Mouse (Mus musculus) embryonic facial prominence, embryonic 13.5 days (tissue): Measurements from ENCODE around the gene Pstpip1. TPM values are rescaled to one million over a fixed set of nuclear protein-coding genes. Genes with fewer than 3 reads are reported as not detected.

Source experiments
- ATAC-seq: fragments of 200-750 bp; cut with Nextera tagmentation; 2 replicates; pipeline ENCODE4 v1.8.0; 2017; ENCODE audit warnings: low read depth; ENCODE audit not compliant: insufficient number of reproducible peaks, insufficient read depth, low FRiP score, low TSS enrichment
- H3K27ac ChIP-seq: fragments of 300-500 bp; sonication (generic); 2 replicates; pipeline ENCODE4 v1.5.1; 2015; ENCODE audit warnings: moderate library complexity, mild to moderate bottlenecking, inconsistent platforms
- H3K27me3 ChIP-seq: fragments of 300-500 bp; sonication (generic); 2 replicates; pipeline ENCODE4 v1.6.1; 2015; ENCODE audit warnings: mild to moderate bottlenecking, inconsistent platforms
- H3K36me3 ChIP-seq: fragments of 300-500 bp; sonication (generic); 2 replicates; pipeline ENCODE4 v1.6.1; 2015; ENCODE audit warnings: mild to moderate bottlenecking, inconsistent platforms
- H3K4me1 ChIP-seq: fragments of 300-500 bp; sonication (generic); 2 replicates; pipeline ENCODE4 v1.6.1; 2015; ENCODE audit warnings: inconsistent platforms
- H3K4me2 ChIP-seq: fragments of 300-500 bp; sonication (generic); 2 replicates; pipeline ENCODE4 v1.6.1; 2015; ENCODE audit warnings: moderate library complexity, mild to moderate bottlenecking, inconsistent platforms
- H3K4me3 ChIP-seq: fragments of 300-500 bp; sonication (generic); 2 replicates; pipeline ENCODE4 v1.5.1; 2015; ENCODE audit warnings: mild to moderate bottlenecking, inconsistent platforms
- H3K9ac ChIP-seq: fragments of 300-500 bp; sonication (generic); 2 replicates; pipeline ENCODE4 v1.6.1; 2015; ENCODE audit warnings: mild to moderate bottlenecking, inconsistent platforms
- H3K9me3 ChIP-seq: fragments of 300-500 bp; sonication (generic); 2 replicates; pipeline ENCODE4 v1.6.1; 2016; ENCODE audit warnings: inconsistent platforms
- WGBS: fragments of 180-500 bp; shearing (Covaris S2); methylation state at CpG from one replicate; pipeline ENCODE4 v1.1.7; 2015; ENCODE audit warnings: mixed read lengths; 5-methylcytosine and 5-hydroxymethylcytosine counted together
- polyA plus RNA-seq: library from polyadenylated mRNA; unstranded; fragments of >200 nt; fragmentation: Nextera tagmentation; extraction: Ambion mirVana; gene quantifications from 2 replicates; pipeline ENCODE4 v1.2.1, GENCODE M21; 2015

Gene Pstpip1
- polyA plus RNA-seq, 1 experiment from 2014 or later: 1.8 TPM

DNA sequence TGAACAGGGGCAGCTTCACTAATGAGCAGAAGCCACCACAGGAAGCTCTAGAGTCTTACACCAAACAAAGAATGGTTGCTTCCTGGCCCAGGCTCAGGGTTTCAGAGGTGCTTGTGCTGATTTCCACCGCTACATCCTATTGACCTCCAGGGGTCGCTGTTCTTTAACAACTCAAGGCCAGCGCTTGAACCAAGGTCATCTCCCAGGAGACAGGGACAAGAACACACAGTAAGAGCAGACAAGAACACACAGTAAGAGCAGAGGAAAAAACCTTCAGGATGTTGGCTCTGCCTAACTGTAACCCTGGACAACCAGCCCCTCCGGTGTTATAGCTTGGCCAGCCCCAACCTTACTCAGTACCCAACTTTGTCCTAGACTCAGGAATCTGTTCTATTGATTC is 14.5 kb upstream of the Pstpip1 start:
- no peak overlapping the region for H3K4me3 ChIP-seq
- H3K9me3 ChIP-seq: no peaks in the 10 kb centered on the region
- H3K36me3 ChIP-seq: peaks cover 27% of the 10 kb centered on the region
- no peaks in the 10 kb centered on the region for H3K27me3 ChIP-seq
- H3K27ac ChIP-seq: no peak overlapping the region; the same call in 1 of the 2 replicates
- WGBS: 14% methylated on average over 4 of the region's 4 CpGs
- no peak overlapping the region for H3K9ac ChIP-seq
- ATAC-seq: no peak; the same call in 1 of the 2 replicates
- peaks cover 25% of the 10 kb centered on the region for H3K4me1 ChIP-seq
- no peak overlapping the region for H3K4me2 ChIP-seq

DNA sequence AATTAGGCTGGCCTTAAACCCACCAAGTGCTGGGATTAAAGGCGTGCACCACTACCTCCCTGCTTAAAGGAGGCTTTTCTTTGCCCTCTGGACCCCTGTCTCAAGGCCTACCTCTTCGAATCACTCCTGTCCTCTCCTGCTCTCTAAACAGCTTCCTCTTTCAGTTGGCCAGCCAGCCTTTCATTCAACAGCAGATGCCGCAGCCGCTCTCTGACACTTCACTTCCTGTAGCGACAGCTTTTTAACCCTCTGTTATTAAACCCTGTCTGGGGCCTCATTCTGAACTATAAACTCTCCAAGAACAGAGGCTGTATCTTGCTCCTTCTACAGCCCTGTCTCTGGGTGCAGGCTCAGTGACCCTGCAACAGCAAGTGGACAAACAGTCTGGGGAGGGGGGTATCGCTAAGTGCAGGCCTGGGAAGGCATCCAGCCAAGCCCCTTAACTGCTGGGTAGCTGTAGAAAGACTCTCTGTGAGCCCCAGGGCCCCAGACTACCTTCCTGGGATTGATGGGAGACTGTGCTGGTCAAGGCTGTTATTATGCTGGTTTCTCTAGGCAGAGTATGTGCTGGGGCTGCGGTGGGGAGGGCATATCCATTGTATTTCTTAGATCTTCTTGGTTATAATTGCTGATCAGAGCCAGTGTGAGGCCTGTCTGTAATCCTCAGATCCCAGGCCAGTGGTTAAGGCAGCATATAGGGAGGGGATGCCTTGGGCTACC is 13.7 kb upstream of the Pstpip1 start:
- Histone ChIP-seq H3K27me3 (no peaks in the 10 kb centered on the region), H3K9me3 (no peaks in the 10 kb centered on the region), H3K27ac (peak overlapping the region; percentile 44; the same call in 1 of the 2 replicates), H3K4me2 (no peak overlapping the region), H3K4me3 (no peak overlapping the region), H3K36me3 (peaks cover 23% of the 10 kb centered on the region), H3K4me1 (peaks cover 25% of the 10 kb centered on the region), H3K9ac (no peak overlapping the region)
- ATAC-seq: no peak
- WGBS: 42% methylated on average over 7 of the region's 7 CpGs

DNA sequence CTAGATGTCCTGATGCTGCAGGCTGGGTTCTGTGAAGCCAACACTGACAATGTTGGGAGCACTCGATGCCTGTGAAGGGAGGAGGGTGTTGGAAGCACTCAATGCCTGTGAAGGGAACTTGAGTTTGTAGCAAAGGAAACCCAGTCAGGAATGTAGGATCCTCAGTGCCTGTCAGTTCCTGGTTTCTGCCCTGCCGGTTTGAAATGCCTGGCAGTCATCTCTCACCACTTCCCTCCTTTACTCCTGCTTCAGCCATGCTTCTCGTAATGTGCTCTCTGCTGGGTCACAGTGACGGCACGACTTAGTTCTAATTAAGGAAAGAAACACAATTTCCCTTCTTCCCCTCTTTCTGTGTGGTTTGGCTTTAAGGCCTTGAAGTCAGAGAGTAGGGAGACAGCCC is 10.2 kb upstream of the Pstpip1 start:
- WGBS: 72% methylated on average over 5 of the region's 5 CpGs
- Histone ChIP-seq H3K27ac (no peak overlapping the region), H3K9ac (no peak overlapping the region), H3K36me3 (peaks cover 17% of the 10 kb centered on the region), H3K9me3 (no peaks in the 10 kb centered on the region), H3K27me3 (no peaks in the 10 kb centered on the region), H3K4me3 (no peak overlapping the region), H3K4me2 (no peak overlapping the region), H3K4me1 (peaks cover 13% of the 10 kb centered on the region)
- no peak for ATAC-seq

DNA sequence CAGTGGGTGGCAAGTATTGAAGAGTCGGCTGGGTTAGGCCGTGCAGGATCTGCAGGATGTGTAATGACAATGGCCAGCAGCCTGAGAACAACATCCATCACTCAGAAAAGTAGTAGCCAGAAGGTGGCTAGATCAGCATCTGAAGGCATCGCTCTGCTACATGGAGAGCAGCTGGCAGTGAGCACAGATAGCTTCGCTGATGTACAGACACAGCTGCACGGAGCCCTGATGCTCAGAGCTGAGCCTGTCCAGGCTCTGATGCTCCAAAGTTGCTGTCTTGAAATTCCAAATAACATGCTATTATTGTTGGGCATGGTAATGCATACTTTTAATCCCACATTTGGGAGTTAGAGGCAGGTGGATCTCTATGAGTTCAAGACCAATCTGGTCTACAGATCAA is 3.2 kb upstream of the Pstpip1 start:
- no peaks in the 10 kb centered on the region for H3K27me3 ChIP-seq
- ATAC-seq: no peak
- H3K27ac ChIP-seq: no peak overlapping the region

DNA sequence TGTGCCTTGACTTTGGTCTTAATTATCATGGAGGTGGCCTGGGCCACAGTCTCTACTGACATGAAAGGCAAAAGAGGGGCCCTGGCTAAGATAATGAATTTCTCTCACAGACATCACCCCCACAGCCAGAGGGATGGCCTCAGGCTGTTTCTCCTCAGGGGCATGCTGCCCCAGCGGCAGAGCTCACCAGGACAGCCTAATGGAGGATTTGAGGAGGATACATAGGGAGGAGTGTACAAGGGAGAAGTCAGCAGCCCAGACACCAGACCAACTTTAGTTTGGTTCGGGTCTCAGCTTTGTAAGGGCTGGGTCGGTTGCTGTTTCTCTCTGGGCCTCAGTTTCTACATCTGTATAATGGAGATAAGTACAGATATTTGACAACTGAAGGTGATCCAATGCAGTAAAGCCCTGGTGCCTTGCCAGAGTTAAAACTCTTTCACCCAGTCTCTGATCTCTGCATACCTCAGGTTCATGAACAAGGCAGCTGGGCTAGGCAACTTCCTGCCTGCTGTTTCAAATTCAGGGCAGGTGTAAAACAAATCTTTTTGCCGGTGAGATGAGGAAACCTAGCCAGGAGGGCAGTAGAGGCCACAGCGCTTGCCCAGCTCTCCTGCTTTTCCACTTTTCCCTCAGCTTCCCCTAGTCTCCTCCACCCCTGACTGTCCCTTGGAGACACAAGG is 924 bp downstream of the Pstpip1 start:
- Histone ChIP-seq H3K4me1 (peaks cover 28% of the 10 kb centered on the region), H3K4me2 (peak overlapping the region; percentile 44), H3K4me3 (no peak overlapping the region), H3K27me3 (no peaks in the 10 kb centered on the region), H3K36me3 (no peaks in the 10 kb centered on the region), H3K27ac (peak overlapping the region; percentile 84; the same call in 1 of the 2 replicates), H3K9ac (no peak overlapping the region), H3K9me3 (no peaks in the 10 kb centered on the region)
- no peak for ATAC-seq
- WGBS: 63% methylated on average over 5 of the region's 5 CpGs

More for the DNA sequence above, 3.2 kb upstream of the Pstpip1 start:
- Histone ChIP-seq H3K4me2 (no peak overlapping the region), H3K9ac (no peak overlapping the region), H3K4me1 (peaks cover 24% of the 10 kb centered on the region), H3K4me3 (no peak overlapping the region), H3K36me3 (no peaks in the 10 kb centered on the region), H3K9me3 (no peaks in the 10 kb centered on the region)
- WGBS: 91% methylated on average over 5 of the region's 5 CpGs

DNA sequence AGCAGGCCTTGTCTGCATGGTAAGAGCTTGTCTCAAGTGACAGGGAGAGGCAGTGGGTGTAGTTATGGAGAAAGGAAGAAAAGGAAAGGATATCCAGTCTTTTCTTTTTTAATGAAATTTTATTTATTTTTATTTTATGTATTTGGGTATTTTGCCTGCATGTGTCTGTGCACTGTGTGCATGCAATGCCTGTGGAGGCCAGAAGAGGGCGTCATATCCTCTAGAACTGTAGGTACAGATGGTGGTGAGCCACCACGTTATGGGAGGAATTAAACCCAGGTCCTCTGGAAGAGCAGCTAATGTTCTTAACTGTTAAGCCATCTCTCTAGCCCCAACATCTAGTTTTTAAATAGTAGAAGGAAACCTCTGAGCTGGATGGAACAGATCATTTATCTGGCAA is 2.3 kb downstream of the Pstpip1 start:
- ATAC-seq: no peak
- Histone ChIP-seq H3K27ac (no peak overlapping the region), H3K36me3 (no peaks in the 10 kb centered on the region), H3K4me2 (no peak overlapping the region), H3K9ac (no peak overlapping the region), H3K4me3 (no peak overlapping the region), H3K27me3 (no peaks in the 10 kb centered on the region), H3K9me3 (no peaks in the 10 kb centered on the region), H3K4me1 (peaks cover 28% of the 10 kb centered on the region)
- 31% methylated on average over 2 of the region's 2 CpGs for WGBS

DNA sequence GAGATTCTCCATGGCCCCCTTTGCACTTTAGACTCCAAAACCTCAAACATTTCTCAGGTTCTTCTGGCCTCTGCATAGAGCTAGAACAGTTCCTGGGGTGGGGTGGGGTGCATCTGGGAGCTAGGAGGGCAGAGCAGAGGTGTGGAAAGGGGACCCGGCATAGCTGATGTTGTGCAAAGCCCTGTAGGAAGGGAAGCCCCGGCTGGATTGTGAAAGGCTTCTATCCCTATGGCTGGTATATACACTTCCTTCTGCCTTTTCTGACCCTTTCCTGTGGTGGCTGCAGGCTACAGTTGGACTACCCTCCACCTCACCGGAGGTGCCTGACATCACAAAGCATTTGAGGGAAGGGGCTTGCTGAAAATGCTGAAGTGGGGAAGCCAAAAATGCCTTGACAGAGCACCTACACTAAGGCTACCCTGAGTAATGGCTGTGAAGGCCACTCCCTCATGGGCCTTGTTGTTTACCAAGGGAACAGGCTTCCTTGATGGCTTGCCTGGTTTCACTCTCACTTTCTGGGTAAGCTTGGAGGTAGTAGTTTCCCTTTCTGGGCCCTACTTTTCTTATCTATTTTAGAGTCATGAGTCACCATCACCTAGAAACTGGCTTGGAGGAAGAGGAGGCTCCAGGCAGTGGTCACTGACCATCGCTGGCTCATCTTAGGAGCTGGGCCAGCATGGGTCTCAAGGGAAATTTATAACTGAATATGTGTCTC is 8.0 kb downstream of the Pstpip1 start:
- Histone ChIP-seq H3K4me1 (no peaks in the 10 kb centered on the region), H3K36me3 (no peaks in the 10 kb centered on the region), H3K4me3 (no peak overlapping the region), H3K27ac (no peak overlapping the region), H3K9me3 (no peaks in the 10 kb centered on the region), H3K4me2 (no peak overlapping the region), H3K9ac (no peak overlapping the region), H3K27me3 (no peaks in the 10 kb centered on the region)
- ATAC-seq: no peak
- 88% methylated on average over 4 of the region's 4 CpGs for WGBS

DNA sequence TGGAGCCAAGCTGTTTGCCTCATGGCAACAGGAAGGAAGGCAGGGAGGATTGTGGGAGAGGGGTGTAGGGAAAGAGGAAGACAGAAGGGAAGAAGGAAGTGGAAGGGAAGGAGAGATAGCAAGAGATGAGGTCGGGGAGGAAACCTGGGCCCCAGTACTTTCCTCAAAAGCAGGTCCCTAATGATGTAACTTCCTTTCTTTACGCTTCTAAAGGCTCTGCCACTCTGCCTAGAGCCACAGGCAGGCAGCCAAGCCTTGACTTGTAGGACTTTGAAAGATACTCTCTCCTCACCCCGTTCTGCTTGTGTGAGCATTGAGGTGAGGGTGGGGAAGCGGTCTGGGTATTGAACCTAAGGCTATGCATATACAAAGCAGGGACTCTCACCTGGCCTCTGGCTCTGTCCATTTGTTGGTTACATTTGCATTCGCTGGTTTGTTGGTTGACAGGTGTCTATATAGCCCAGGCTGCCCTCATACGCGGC is 10.3 kb downstream of the Pstpip1 start:
- H3K9ac ChIP-seq: no peak overlapping the region
- no peaks in the 10 kb centered on the region for H3K36me3 ChIP-seq
- no peak overlapping the region for H3K27ac ChIP-seq
- H3K9me3 ChIP-seq: no peaks in the 10 kb centered on the region
- ATAC-seq: no peak
- H3K4me2 ChIP-seq: no peak overlapping the region
- no peak overlapping the region for H3K4me3 ChIP-seq
- no peaks in the 10 kb centered on the region for H3K4me1 ChIP-seq
- 80% methylated on average over 7 of the region's 7 CpGs for WGBS
- H3K27me3 ChIP-seq: no peaks in the 10 kb centered on the region

DNA sequence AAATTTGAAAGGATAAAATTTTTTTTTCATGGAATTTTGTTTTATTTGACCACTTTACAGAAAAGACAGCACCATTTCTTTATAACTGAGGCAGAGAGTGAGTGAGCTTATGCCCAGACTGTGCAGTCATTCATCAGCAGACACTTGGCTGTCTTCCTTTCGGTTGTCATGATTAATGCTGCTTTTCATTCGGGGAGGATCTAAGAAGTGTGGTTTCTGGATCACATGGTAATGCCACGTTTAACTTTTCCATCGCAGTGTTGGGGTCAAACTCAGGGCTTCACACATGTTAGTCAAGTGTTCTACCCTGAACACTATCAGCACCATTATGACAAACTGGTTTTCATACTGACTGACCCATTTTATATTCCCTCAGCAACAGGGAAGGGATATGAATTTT is 11.3 kb downstream of the Pstpip1 start:
- Histone ChIP-seq H3K4me2 (no peak overlapping the region), H3K4me1 (no peaks in the 10 kb centered on the region), H3K27ac (no peak overlapping the region), H3K9me3 (no peaks in the 10 kb centered on the region), H3K9ac (no peak overlapping the region), H3K27me3 (no peaks in the 10 kb centered on the region), H3K4me3 (no peak overlapping the region), H3K36me3 (no peaks in the 10 kb centered on the region)
- 42% methylated on average over 4 of the region's 4 CpGs for WGBS
- ATAC-seq: no peak

DNA sequence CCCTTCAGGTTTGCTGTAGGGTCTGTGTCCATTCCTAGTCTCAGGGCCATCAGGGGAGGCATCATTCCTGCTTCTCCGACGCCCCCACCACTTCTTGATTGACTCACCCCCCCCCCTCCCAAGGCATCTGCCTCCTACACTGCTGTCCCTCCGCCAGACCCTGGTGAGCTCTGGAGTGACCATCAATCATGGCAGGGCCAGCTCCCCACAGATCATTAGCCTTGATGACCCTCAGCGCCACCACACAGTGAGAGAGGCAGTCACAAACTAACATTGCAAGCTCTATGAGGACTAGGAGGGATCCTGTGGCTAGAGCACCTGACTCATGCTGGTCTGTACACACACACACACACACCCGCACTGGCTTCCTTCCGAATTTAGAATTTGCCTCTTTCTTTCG is 15.2 kb downstream of the Pstpip1 start:
- H3K27me3 ChIP-seq: no peaks in the 10 kb centered on the region
- no peak overlapping the region for H3K27ac ChIP-seq
- no peaks in the 10 kb centered on the region for H3K36me3 ChIP-seq
- H3K9me3 ChIP-seq: no peaks in the 10 kb centered on the region
- H3K9ac ChIP-seq: no peak overlapping the region
- no peak overlapping the region for H3K4me2 ChIP-seq
- no peaks in the 10 kb centered on the region for H3K4me1 ChIP-seq
- ATAC-seq: no peak
- no peak overlapping the region for H3K4me3 ChIP-seq
- 83% methylated on average over 7 of the region's 7 CpGs for WGBS

DNA sequence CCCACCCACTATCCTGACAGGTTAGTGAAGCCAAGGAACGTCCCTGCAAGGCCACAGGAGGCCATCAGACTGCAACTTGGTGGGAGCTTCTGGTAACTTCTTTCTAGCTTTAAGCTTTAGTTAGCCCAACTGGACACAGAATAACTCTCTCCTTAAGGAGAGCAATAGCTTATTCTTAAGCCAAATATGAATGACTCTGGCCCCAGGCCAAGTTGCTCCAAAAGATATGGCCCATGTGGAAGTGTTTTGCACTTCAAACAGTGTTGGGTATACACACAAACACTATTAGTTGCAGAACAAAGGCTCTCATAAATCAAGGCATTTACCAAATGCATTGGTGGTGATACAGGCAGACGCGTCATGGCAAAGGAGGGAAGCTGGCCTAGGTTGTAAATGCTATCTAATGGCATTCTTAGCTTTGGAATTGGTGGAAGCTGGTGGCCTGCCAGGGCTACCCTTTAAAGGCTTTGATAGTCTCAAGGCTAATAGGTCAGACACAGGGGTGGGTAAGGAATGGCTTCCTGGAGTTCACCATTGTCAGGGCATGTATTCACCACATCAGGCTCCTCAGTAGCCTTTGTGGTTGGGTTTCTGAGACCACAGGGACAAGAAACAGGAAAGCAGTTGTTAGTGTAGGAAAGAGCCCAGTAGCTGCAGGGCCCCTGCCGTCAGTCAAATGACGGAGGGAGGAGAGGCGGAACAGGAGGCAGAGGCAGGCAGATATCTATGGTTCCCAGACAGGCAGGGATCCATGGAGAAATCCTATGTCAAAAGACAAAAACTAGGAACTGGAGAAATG is 16.7 kb downstream of the Pstpip1 start:
- 76% methylated on average over 6 of the region's 6 CpGs for WGBS
- ATAC-seq: no peak
- H3K4me2 ChIP-seq: no peak overlapping the region

More for the DNA sequence above, 16.7 kb downstream of the Pstpip1 start:
- Histone ChIP-seq H3K27me3 (no peaks in the 10 kb centered on the region), H3K27ac (no peak overlapping the region), H3K9me3 (no peaks in the 10 kb centered on the region), H3K9ac (no peak overlapping the region), H3K4me1 (no peaks in the 10 kb centered on the region), H3K36me3 (no peaks in the 10 kb centered on the region), H3K4me3 (no peak overlapping the region)
